Mouse (Mus musculus) retina, postnatal 1 day (tissue): ENCODE results near the gene Dynlrb2.

Source experiments
- DNase-seq: peaks from one replicate; pipeline ENCODE4 v3.0.0-alpha.2; 2012

Gene Dynlrb2

GRCm38 (mm10) chr8:116542842-116543241, 38.1 kb downstream of the Dynlrb2 start:
- DNase-seq: no peak

- no peak for DNase-seq
Observed at GRCm38 (mm10) chr8:116543366-116543765, 38.6 kb downstream of the Dynlrb2 start.

GRCm38 (mm10) chr8:116552255-116552654, 47.5 kb downstream of the Dynlrb2 start:
- DNase-seq: no peak

GRCm38 (mm10) chr8:116552778-116553177, 48.0 kb downstream of the Dynlrb2 start:
- no peak for DNase-seq
